Mouse (Mus musculus) G1E (cell line): ENCODE data around the gene Zfp710.

Experiments used
- CTCF ChIP-seq: IDR thresholded peaks from 2 replicates; pipeline ENCODE4 v1.5.1; 2012; ENCODE audit warnings: low read depth, low read length, inconsistent platforms, mixed read lengths
- GATA1 ChIP-seq: IDR thresholded peaks from 2 replicates; pipeline ENCODE4 v1.6.1; 2012; ENCODE audit warnings: borderline replicate concordance, low read length, inconsistent platforms, mixed read lengths

DNA sequence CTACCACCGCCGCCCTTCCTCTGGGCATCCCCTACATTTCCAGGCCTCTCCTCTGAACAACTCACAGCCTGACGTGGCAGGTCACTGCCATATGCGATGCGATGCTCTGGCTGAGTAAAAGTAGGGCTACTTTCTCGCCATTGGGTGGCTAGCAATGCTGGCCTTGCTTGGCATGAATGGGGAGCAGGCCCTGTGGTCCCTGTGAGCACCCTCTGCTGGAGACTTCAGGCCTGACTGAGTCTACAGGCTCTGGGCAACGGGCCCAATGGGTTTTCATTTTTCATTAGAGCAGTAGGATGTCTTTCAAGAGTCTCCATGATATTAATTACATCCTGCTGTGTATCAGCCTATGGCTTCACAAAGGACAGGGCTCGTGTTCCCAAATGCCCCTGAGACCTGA is 30.1 kb upstream of the Zfp710 start:
- TF ChIP-seq CTCF (no peak), GATA1 (no peak)
